Mouse (Mus musculus) bone marrow, adult 2 months (tissue): ENCODE data around the gene Irf5.

ENCODE experiments used
- CTCF ChIP-seq: fragments of 200-500 bp; IDR thresholded peaks from 2 replicates; pipeline ENCODE4 v1.5.1; 2011; ENCODE audit warnings: low read length, control low read depth; ENCODE audit not compliant: control insufficient read depth, insufficient read depth
- POLR2A ChIP-seq: fragments of 200-500 bp; IDR thresholded peaks from 2 replicates; pipeline ENCODE4 v1.6.1; 2011; ENCODE audit warnings: low read depth, mild to moderate bottlenecking, control low read depth, low read length, borderline replicate concordance; ENCODE audit not compliant: control insufficient read depth

GRCm38 (mm10) chr6:29485951-29486350 lies 40.5 kb upstream of the Irf5 start:
- TF ChIP-seq POLR2A (no peak), CTCF (no peak)
